Mouse (Mus musculus) midbrain, embryonic 16.5 days (tissue): ENCODE measurements at regions not wholly inside any gene's neighbourhood (a gene's known extent, or its start where the extent isn't known, plus 50 kb on each side); places are given as distances from the start of the nearest gene placed in this dataset.

Experiments
- ATAC-seq: fragments of 200-750 bp; cut with Nextera tagmentation; 2 replicates; pipeline ENCODE4 v1.8.0; 2017; ENCODE audit warnings: moderate TSS enrichment
- H3K27ac ChIP-seq: fragments of 300-500 bp; sonication (generic); 2 replicates; pipeline ENCODE4 v1.5.1; 2014; ENCODE audit warnings: mild to moderate bottlenecking, low read length, mixed read lengths
- H3K27me3 ChIP-seq: fragments of 300-500 bp; sonication (generic); 2 replicates; pipeline ENCODE4 v1.6.1; 2014; ENCODE audit warnings: low read depth, low read length, mixed read lengths; ENCODE audit not compliant: control insufficient read depth, insufficient read depth
- H3K36me3 ChIP-seq: fragments of 300-500 bp; sonication (generic); 2 replicates; pipeline ENCODE4 v1.6.1; 2014; ENCODE audit warnings: mild to moderate bottlenecking, low read length, moderate library complexity, mixed read lengths; ENCODE audit not compliant: control insufficient read depth, insufficient read depth
- H3K4me1 ChIP-seq: fragments of 300-500 bp; sonication (generic); 2 replicates; pipeline ENCODE4 v1.6.1; 2014; ENCODE audit warnings: mild to moderate bottlenecking, low read length, mixed read lengths; ENCODE audit not compliant: control insufficient read depth, insufficient read depth
- H3K4me2 ChIP-seq: fragments of 300-500 bp; sonication (generic); 2 replicates; pipeline ENCODE4 v1.6.1; 2014; ENCODE audit warnings: mild to moderate bottlenecking, low read length, mixed read lengths
- H3K4me3 ChIP-seq: fragments of 300-500 bp; sonication (generic); 2 replicates; pipeline ENCODE4 v1.5.1; 2014; ENCODE audit warnings: low read depth, mild to moderate bottlenecking, low read length, moderate library complexity, mixed read lengths
- H3K9ac ChIP-seq: fragments of 300-500 bp; sonication (generic); 2 replicates; pipeline ENCODE4 v1.6.1; 2014; ENCODE audit warnings: low read depth, low read length, mixed read lengths
- H3K9me3 ChIP-seq: fragments of 300-500 bp; sonication (generic); replicated peaks from 2 replicates; pipeline ENCODE4 v1.6.1; 2014; ENCODE audit warnings: mild to moderate bottlenecking, low read length, mixed read lengths; ENCODE audit not compliant: control insufficient read depth, poor library complexity, severe bottlenecking
- WGBS: fragments of 180-500 bp; shearing (Covaris S2); extraction: QIAGEN DNeasy Blood & Tissue Kit; methylation state at CpG from one replicate; pipeline ENCODE4 v1.1.7; 2014; 5-methylcytosine and 5-hydroxymethylcytosine counted together

DNA sequence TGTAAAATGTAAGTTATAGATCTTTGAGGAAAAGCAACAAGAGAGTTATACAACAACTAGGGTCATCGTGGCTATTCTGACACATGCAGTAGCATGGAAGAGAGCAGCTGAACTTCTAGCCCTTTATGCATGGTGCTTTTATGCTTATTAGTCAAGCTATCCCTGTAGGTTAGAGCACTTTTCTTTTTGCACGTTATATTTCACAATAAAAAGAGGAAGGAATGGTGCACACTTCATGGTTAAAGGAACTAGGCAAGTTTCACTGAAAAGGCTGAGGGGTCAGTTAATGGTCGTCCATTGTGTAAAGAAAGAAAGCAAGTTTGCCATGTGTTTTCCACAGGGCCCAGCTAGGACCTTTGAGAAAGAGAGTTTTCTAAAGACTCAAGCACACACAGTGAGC, 232.7 kb upstream of the Zfp703 start:
- Histone ChIP-seq H3K4me2 (no peak overlapping the region), H3K27ac (no peak overlapping the region), H3K4me1 (peaks cover 13% of the 10 kb centered on the region), H3K9ac (no peak overlapping the region), H3K4me3 (no peak overlapping the region), H3K9me3 (no peaks in the 10 kb centered on the region), H3K36me3 (no peaks in the 10 kb centered on the region), H3K27me3 (no peaks in the 10 kb centered on the region)
- 77% methylated on average over 3 of the region's 3 CpGs for whole genome bisulfite sequencing
- no peak for ATAC-seq

DNA sequence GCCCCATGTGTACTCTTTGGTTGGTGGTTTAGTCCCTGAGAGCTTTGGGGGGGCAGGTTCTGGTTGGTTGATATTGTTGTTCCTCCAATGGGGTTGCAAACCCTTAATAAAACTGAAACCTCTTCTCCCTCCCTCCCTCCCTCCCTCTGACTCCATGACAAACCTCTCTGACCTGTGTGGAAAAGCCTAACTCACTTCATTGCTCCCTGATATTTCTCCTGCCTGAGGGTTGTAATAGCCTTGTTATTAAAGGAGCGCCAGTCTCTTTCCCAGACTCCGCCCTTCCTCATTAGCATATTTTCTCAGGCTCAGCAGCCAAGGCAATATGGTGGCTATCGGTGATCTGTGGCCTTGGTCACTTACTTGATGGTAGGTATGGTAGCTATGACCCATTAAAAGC, 230.3 kb upstream of the Zfp703 start:
- Histone ChIP-seq H3K4me1 (peaks cover 13% of the 10 kb centered on the region), H3K27me3 (no peaks in the 10 kb centered on the region), H3K27ac (no peak overlapping the region), H3K4me3 (no peak overlapping the region), H3K9me3 (no peaks in the 10 kb centered on the region), H3K36me3 (no peaks in the 10 kb centered on the region), H3K4me2 (no peak overlapping the region), H3K9ac (no peak overlapping the region)
- 0 out of 2 replicates have a peak, but pooled peaks have one; percentile 2 for ATAC-seq
- WGBS: 78% methylated on average over 3 of the region's 3 CpGs

DNA sequence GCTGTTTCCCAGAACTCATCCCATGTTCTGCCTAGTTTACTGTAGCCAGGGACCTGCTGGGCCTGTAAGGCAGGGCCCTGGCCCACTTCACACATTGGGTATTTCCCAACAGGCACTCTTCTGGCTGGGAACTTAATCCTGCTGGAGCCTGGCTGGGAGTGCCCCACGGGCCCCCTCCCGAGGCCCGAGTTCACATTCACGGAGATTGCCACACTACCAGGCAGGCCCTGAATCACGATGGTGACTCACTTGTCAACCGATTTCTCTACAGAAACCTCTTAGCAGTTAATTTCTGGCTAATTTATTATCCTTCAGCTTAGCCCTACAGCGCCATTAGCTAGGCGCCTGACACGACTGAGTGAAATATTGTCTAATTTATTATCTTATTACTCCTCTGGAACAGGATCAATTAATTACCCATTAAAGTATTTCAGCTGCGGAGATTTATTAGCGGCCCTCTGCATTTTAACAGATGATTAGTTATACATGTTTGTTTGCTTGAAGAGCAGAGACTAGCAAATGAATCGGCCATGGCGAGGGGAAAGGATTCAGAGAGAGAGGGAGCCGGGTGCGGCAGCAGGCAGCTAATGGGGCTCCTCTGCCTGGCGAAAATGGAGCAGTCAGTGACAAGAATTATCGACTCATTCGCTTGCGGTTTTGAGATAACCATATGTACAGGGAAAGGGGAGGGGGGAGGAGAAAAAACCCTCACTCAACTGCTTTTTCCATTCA, 229.7 kb upstream of the Zfp703 start:
- Histone ChIP-seq H3K4me3 (no peak overlapping the region), H3K4me1 (peaks cover 13% of the 10 kb centered on the region), H3K27me3 (no peaks in the 10 kb centered on the region), H3K4me2 (no peak overlapping the region), H3K9me3 (no peaks in the 10 kb centered on the region), H3K9ac (no peak overlapping the region), H3K27ac (peak overlapping the region; percentile 25; the same call in 1 of the 2 replicates), H3K36me3 (no peaks in the 10 kb centered on the region)
- WGBS: 44% methylated on average over 19 of the region's 19 CpGs
- ATAC-seq: peak; percentile 75

DNA sequence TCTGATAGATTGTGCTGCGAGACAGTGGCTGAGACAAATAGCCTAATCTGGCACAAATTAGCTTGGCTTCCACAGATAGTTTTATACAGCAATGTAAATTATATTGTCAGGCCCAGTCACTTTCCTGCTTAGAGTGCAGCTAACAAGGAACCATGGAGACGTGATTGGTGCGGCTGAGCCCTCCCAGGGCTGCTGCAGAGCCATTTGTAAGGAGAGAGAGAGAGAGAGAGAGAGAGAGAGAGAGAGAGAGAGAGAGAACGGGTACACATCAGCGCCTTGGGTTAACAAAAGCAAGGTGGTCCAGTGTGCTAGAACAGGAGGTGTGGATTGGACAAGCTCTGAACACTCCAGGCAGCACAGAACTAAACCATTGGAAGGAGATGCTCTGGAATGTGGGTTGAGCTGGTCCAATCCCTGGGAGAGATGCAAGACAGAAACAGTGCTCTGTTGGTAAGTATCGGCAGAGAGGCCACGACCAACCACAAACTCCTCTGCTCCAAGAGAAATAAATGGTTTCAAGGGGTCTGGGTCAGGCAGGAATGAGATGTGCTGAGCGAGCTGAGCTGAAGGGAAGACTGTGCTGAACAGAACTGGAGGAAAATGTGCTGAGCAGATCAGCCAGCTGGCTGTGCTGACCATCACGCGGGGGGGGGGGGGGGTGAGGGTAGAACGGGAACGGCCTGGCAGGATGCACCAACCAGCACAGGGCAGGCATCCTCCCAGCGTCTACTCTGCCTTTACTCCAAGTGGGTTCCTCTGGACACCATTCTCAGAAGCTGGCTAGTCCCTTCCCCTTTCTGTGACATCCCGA, 228.8 kb upstream of the Zfp703 start:
- Histone ChIP-seq H3K9ac (no peak overlapping the region), H3K4me2 (0 out of 2 replicates have a peak overlapping the region, but pooled peaks have one; percentile 1), H3K27me3 (no peaks in the 10 kb centered on the region), H3K4me1 (peaks cover 13% of the 10 kb centered on the region), H3K36me3 (no peaks in the 10 kb centered on the region), H3K9me3 (no peaks in the 10 kb centered on the region), H3K27ac (peak overlapping the region; percentile 25), H3K4me3 (no peak overlapping the region)
- WGBS: 55% methylated on average over 10 of the region's 14 CpGs
- ATAC-seq: peak; percentile 74

DNA sequence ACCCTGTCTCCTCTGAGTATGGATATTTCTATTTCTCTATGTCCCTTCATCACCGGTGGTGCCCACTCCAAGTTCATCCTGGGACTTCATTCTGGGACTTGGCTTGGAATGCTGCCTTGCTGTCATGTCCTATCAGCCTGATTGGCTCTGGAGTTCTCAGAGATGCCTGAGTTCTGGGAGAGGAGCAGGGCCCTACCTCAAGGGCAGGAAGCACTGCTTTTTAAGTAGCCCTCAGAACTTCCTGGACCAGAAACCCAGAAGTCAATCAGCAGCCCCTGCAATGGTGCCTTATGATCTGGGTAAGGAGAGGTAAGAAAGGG, 228.2 kb upstream of the Zfp703 start:
- H3K4me1 ChIP-seq: peaks cover 13% of the 10 kb centered on the region
- H3K9ac ChIP-seq: no peak overlapping the region
- ATAC-seq: no peak
- H3K4me3 ChIP-seq: no peak overlapping the region
- no peak overlapping the region for H3K27ac ChIP-seq
- H3K27me3 ChIP-seq: no peaks in the 10 kb centered on the region
- 84% methylated on average over 1 of the region's 1 CpGs for WGBS
- H3K9me3 ChIP-seq: no peaks in the 10 kb centered on the region
- no peaks in the 10 kb centered on the region for H3K36me3 ChIP-seq
- no peak overlapping the region for H3K4me2 ChIP-seq

DNA sequence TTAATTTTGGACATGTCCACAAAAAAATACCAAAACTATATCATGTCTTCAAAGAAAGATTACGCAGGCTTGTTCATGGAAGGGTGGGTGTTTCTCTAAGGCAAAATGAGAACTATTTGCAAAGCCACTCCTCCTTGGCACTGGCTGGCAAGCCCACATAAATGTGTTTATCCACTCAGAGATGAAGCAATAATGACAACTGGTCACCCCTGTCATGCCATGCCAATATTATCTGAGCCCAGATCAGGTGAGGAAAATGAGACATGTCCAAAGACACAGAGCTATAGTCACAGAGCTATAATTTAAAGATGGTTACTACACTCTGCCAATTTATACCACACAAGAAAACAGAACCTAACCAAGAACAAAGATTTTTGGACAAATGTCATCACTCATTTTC, 227.0 kb upstream of the Zfp703 start:
- no peak overlapping the region for H3K4me2 ChIP-seq
- H3K27me3 ChIP-seq: no peaks in the 10 kb centered on the region
- no peak overlapping the region for H3K9ac ChIP-seq
- 93% methylated on average over 1 of the region's 1 CpGs for WGBS
- no peak overlapping the region for H3K27ac ChIP-seq
- 0 out of 2 replicates have a peak, but pooled peaks cover 4% of the 10 kb centered on the region for H3K9me3 ChIP-seq
- H3K36me3 ChIP-seq: no peaks in the 10 kb centered on the region
- no peak for ATAC-seq
- H3K4me1 ChIP-seq: peaks cover 13% of the 10 kb centered on the region
- H3K4me3 ChIP-seq: no peak overlapping the region

DNA sequence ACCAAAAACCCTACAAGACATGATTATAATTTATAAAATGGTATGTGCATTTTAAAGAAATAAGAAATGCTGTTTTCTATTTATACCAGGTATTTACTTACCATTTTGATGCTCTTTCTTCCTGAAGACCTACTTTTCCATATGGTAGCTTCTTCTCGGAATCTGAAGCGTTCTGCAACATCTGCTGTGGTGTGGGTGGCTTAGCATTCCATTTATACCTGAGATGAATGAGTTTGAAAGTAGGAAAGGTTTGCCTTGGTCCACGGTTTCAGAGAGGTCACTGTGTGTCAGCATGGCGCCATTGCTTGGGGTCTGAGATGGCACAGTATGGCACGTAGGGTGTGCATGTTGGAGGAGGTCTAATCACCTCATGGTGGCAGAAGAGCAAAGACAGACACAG, 225.5 kb upstream of the Zfp703 start:
- Histone ChIP-seq H3K9me3 (0 out of 2 replicates have a peak, but pooled peaks cover 4% of the 10 kb centered on the region), H3K9ac (no peak overlapping the region), H3K36me3 (no peaks in the 10 kb centered on the region), H3K4me1 (peaks cover 13% of the 10 kb centered on the region), H3K4me3 (no peak overlapping the region), H3K27me3 (no peaks in the 10 kb centered on the region), H3K27ac (no peak overlapping the region), H3K4me2 (no peak overlapping the region)
- 95% methylated on average over 5 of the region's 5 CpGs for WGBS
- ATAC-seq: no peak

DNA sequence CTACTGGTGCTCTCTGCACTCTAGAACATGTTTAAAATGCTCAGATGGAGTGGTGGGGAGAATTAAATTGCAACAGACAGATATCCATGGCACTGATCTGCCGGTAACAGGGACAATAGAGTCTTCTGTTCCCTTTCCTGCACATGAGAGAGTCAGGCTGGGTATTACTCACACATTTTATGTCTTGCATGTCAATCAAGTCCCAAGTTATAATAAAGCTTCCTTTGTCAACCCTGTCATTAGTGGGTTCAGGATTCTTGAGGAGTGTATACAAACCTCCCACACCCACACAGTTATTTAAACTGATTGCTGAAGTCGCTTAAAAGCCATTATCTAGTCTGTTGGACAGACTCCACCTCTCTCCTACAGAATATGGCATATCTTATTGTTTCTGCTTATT, 220.7 kb upstream of the Zfp703 start:
- H3K4me3 ChIP-seq: no peak overlapping the region
- 0 out of 2 replicates have a peak, but pooled peaks cover 4% of the 10 kb centered on the region for H3K9me3 ChIP-seq
- no peak overlapping the region for H3K27ac ChIP-seq
- no peaks in the 10 kb centered on the region for H3K4me1 ChIP-seq
- no peak overlapping the region for H3K9ac ChIP-seq
- ATAC-seq: no peak
- no peak overlapping the region for H3K4me2 ChIP-seq
- no peaks in the 10 kb centered on the region for H3K27me3 ChIP-seq
- no peaks in the 10 kb centered on the region for H3K36me3 ChIP-seq
- WGBS: 73% methylated on average over 2 of the region's 2 CpGs

DNA sequence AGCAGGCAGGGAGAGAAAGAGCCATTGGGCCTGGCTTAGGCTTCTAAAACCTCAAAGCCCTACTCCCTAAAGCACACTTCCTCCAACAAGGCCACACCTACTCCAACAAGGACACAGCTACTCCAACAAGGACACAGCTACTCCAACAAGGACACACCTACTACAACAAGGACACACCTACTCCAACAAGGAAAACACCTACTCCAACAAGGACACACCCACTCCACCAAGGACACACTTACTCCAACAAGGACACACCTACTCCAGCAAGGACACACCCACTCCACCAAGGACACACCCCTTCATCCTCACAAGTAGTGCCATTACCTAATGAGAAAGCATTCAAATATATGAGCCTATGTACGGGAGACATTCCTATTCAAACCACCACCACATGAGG, 216.4 kb upstream of the Zfp703 start:
- Histone ChIP-seq H3K36me3 (no peaks in the 10 kb centered on the region), H3K9ac (no peak overlapping the region), H3K4me3 (no peak overlapping the region), H3K27me3 (no peaks in the 10 kb centered on the region), H3K27ac (no peak overlapping the region), H3K4me2 (no peak overlapping the region), H3K4me1 (0 out of 2 replicates have a peak, but pooled peaks cover 4% of the 10 kb centered on the region), H3K9me3 (no peaks in the 10 kb centered on the region)
- WGBS: 95% methylated on average over 1 of the region's 1 CpGs
- ATAC-seq: no peak
